Mouse (Mus musculus) hindbrain, embryonic 11.5 days (tissue): ENCODE results near the gene Simc1. TPM values are rescaled to one million over a fixed set of nuclear protein-coding genes. Genes with fewer than 3 reads are reported as not detected.

Experiments used
- ATAC-seq: fragments of 200-750 bp; cut with Nextera tagmentation; 2 replicates; pipeline ENCODE4 v1.8.0; 2017; ENCODE audit warnings: mild to moderate bottlenecking, moderate TSS enrichment, moderate library complexity; ENCODE audit not compliant: low FRiP score
- DNase-seq: peaks from one replicate; pipeline ENCODE4 v3.0.0-alpha.2; 2015; ENCODE audit warnings: low spot score
- H3K27ac ChIP-seq: fragments of 300-500 bp; sonication (generic); 2 replicates; pipeline ENCODE4 v1.5.1; 2014; ENCODE audit warnings: mild to moderate bottlenecking, low read depth, low read length
- H3K27me3 ChIP-seq: fragments of 300-500 bp; sonication (generic); 2 replicates; pipeline ENCODE4 v1.6.1; 2014; ENCODE audit warnings: mild to moderate bottlenecking, low read length, moderate library complexity, mixed read lengths; ENCODE audit not compliant: control insufficient read depth, insufficient read depth
- H3K36me3 ChIP-seq: fragments of 300-500 bp; sonication (generic); 2 replicates; pipeline ENCODE4 v1.6.1; 2014; ENCODE audit warnings: mild to moderate bottlenecking, low read length, moderate library complexity, mixed read lengths; ENCODE audit not compliant: control insufficient read depth, insufficient read depth
- H3K4me1 ChIP-seq: fragments of 300-500 bp; sonication (generic); replicated peaks from 2 replicates; pipeline ENCODE4 v1.6.1; 2014; ENCODE audit warnings: low read length, mixed read lengths; ENCODE audit not compliant: control insufficient read depth, insufficient read depth
- H3K4me2 ChIP-seq: fragments of 300-500 bp; sonication (generic); replicated peaks from 2 replicates; pipeline ENCODE4 v1.6.1; 2014; ENCODE audit warnings: mild to moderate bottlenecking, low read depth, low read length
- H3K4me3 ChIP-seq: fragments of 300-500 bp; sonication (generic); 2 replicates; pipeline ENCODE4 v1.5.1; 2014; ENCODE audit warnings: low read depth, low read length
- H3K9ac ChIP-seq: fragments of 300-500 bp; sonication (generic); 2 replicates; pipeline ENCODE4 v1.6.1; 2014; ENCODE audit warnings: low read depth, low read length
- H3K9me3 ChIP-seq: fragments of 300-500 bp; sonication (generic); 2 replicates; pipeline ENCODE4 v1.6.1; 2016; ENCODE audit warnings: low read length; ENCODE audit not compliant: control insufficient read depth
- WGBS: fragments of 180-500 bp; shearing (Covaris S2); extraction: QIAGEN DNeasy Blood & Tissue Kit; methylation state at CpG from one replicate; pipeline ENCODE4 v1.1.7; 2014; 5-methylcytosine and 5-hydroxymethylcytosine counted together
- polyA plus RNA-seq: library from polyadenylated mRNA; unstranded; fragments of >200 nt; fragmentation: Nextera tagmentation; extraction: Ambion mirVana; gene quantifications from 2 replicates; pipeline ENCODE4 v1.2.1, GENCODE M21; 2014

Simc1 gene
- polyA plus RNA-seq, 1 experiment from 2014 or later = 19.7 TPM

DNA sequence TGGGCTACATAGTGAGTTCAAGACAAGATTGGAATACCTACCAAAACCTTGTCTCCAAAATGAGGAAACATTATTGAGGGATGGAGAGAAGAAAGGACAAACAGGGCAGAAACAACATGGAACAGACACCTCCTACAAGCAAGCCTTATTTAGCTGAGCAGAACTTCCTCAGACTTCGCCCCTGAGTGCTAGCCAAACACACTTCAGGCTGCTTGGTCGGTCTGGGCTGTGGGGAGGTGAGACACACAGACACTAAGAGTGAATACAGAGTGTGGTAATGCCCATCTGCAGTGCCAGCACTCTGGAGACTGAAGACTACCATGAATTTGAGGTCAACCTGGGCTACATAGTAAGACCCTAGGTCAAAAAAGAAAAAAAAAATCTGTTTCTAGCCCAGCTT, 56.1 kb downstream of the Simc1 start:
- peaks cover 4% of the 10 kb centered on the region; the same call in 1 of the 2 replicates for H3K36me3 ChIP-seq
- no peak overlapping the region for H3K4me3 ChIP-seq
- H3K27ac ChIP-seq = no peak overlapping the region
- no peak for ATAC-seq
- H3K4me2 ChIP-seq = no peak overlapping the region
- H3K9me3 ChIP-seq = no peaks in the 10 kb centered on the region
- WGBS = 98% methylated on average over 2 of the region's 2 CpGs
- H3K4me1 ChIP-seq = no peaks in the 10 kb centered on the region
- DNase-seq = no peak
- H3K9ac ChIP-seq = no peak overlapping the region
- no peaks in the 10 kb centered on the region for H3K27me3 ChIP-seq

DNA sequence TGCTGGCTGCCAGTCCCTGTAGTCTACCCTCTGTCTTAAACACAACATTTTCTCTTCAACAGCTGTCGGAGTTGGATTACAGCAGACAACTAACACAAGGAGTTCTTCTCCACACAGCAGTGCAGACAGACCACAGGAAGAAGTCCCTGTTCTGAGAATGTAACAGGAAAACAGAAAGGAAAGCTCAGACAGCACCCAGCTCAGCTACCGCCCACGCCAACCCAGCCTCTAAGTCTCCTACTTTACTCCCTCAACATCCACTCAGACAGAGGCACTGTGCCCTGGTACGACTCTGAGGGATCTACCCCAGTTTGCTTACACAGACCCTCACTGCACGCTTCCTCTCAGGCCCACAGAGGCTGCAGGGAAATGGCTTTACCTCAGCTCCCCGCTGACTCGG, 57.0 kb downstream of the Simc1 start:
- Histone ChIP-seq H3K27ac (no peak overlapping the region), H3K27me3 (no peaks in the 10 kb centered on the region), H3K9me3 (no peaks in the 10 kb centered on the region), H3K36me3 (peaks cover 4% of the 10 kb centered on the region; the same call in 1 of the 2 replicates), H3K9ac (no peak overlapping the region), H3K4me3 (no peak overlapping the region), H3K4me2 (no peak overlapping the region), H3K4me1 (no peaks in the 10 kb centered on the region)
- DNase-seq (no peak), ATAC-seq (no peak)
- 95% methylated on average over 7 of the region's 7 CpGs for WGBS

DNA sequence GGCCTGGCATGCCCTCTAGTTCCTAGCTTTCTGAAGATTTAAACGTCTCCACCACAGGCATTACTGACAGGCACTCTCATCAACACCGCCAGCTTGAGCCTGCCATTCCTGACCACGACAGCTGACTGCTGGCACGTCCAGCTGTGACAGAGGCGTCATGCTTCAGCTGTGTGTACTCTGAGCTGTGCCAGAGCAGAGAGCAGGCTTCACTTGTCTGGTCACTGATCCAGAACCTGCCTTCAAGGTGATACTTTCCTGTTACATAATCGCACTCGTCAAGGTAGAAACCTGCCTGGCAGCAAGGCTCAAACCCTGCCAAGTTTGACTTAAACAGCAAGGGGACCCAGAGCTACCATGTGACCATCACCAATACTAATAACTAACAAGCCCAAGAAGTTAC, 59.0 kb downstream of the Simc1 start:
- Histone ChIP-seq H3K9ac (no peak overlapping the region), H3K36me3 (peaks cover 4% of the 10 kb centered on the region; the same call in 1 of the 2 replicates), H3K4me2 (no peak overlapping the region), H3K27ac (no peak overlapping the region), H3K9me3 (no peaks in the 10 kb centered on the region), H3K4me1 (no peaks in the 10 kb centered on the region), H3K4me3 (no peak overlapping the region), H3K27me3 (no peaks in the 10 kb centered on the region)
- no peak for ATAC-seq
- DNase-seq = no peak
- WGBS = 85% methylated on average over 7 of the region's 7 CpGs

DNA sequence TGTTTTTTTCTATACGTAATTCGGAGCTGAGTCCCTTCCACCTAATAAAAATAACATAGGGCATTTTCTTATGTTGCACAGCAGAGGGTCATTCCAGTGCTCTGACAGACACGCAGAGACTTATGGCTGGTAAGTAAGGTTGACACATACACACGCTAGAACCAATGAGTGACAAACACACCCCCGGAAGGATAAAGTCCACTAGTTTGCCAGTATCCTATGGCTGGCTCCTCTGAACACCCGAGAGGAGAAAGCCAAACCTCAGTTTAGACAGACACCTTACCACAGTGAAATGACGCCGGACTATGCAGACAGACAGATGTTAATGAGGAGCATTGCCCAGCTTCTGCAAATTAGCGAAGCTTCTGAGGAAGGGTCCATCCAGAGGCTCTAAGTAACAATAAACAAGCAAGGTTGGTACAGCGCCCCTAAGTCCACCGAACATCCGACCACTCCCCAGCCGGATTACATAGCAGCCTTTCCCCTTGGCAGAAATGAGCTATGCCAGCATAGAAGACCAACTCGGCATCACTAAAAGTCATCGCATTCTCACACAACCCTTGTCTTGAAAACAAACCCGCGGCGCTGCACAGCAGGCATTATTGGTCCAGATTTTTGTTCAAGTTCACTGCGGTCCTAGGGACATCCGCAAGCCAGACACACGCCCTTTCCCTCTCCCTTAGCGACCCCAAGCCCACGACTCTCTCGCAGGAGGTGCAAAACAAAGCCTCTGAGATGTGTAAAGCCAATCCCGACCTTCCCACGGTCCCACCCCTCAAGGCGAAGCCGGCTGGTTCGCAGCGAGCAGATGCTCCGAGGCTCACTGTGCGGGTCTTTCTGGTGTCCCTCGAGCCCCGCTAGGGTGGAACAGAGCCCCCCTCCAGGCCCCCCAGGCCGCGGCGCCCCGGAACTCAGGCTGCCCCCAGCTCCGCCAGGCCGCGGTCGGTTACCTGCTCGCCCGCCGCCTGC, 60.9 kb downstream of the Simc1 start:
- Histone ChIP-seq H3K36me3 (peaks cover 3% of the 10 kb centered on the region; the same call in 1 of the 2 replicates), H3K9ac (peak overlapping the region; percentile 99), H3K27me3 (no peaks in the 10 kb centered on the region), H3K27ac (peak overlapping the region; percentile 74), H3K4me2 (peak overlapping the region; percentile 51), H3K4me3 (peak overlapping the region; percentile 99), H3K4me1 (no peaks in the 10 kb centered on the region), H3K9me3 (no peaks in the 10 kb centered on the region)
- ATAC-seq (peak; percentile 77), DNase-seq (peak; percentile 59)
- 13% methylated on average over 43 of the region's 45 CpGs for WGBS

DNA sequence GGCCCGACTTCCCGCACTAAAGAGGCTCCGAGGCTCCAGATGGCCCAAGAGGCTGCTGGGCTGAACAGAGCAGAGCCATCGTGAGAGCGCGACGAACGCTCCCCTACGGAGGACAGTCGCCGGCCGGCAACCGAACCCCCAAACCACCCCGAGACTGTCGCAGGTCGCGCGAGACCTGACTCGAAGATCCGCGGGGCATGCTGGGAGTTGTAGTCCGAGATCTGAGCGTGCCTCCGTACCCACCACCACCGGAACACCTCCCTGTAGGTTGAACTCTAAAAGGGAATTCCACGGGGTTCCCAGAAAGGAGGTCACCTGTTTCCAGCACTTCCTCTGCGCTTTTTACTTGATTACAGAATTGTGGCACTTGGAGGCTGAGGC, 61.6 kb downstream of the Simc1 start, which contains the start of gene 4833439L19Rik:
Gene 4833439L19Rik, minus strand, starts transcription at position 235 of the 381 bp plus-strand sequence.
- DNase-seq (peak; percentile 99), ATAC-seq (peak; percentile 91)
- H3K27me3 ChIP-seq = no peaks in the 10 kb centered on the region
- H3K9me3 ChIP-seq = no peaks in the 10 kb centered on the region
- peak within 1 kb of the TSS; percentile 74 for H3K27ac ChIP-seq
- peak within 1 kb of the TSS; percentile 51 for H3K4me2 ChIP-seq
- H3K9ac ChIP-seq = peak within 1 kb of the TSS; percentile 99
- no peaks in the 10 kb centered on the region for H3K4me1 ChIP-seq
- H3K36me3 ChIP-seq = no peaks in the 10 kb centered on the region
- 0% methylated on average over 24 of the region's 27 CpGs for WGBS
- H3K4me3 ChIP-seq = peak within 1 kb of the TSS; percentile 99

DNA sequence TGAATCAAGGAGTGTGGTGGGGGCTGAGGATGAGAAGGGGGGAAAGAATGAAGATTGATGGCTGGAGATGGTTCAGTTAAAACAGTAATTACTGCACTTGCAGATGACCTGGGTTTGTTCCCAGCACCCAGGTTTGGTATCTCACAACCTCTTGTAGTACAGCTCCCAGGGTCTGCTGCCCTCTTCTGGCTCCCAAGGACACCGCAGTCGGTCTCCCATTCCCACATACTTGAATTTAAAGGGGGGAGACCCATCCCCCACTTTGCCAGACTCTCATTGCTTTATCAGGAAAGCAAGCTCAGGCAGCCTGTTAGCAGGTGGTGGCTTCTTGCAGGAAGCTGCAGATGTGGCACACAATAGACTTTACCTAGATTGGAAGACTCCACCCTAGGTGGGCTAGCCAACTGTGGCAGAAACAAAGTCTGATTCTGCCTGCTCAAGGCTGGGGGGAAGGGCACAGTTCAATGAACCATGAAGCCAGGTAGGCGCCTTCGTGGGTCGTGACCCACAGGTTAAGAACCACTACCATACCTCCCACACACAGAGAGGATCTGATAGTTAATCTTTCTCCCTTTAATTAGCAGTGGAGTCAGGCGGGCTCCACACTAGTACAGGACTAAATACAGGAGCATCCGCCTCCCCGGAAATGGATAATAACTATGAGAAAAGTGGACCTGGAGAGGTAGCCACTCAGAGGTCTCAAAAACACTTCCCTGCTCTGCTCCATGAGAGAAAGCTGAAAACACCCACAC, 62.2 kb downstream of the Simc1 start:
- Histone ChIP-seq H3K4me1 (no peaks in the 10 kb centered on the region), H3K4me3 (peak overlapping the region; percentile 99), H3K36me3 (no peaks in the 10 kb centered on the region), H3K27me3 (no peaks in the 10 kb centered on the region), H3K9me3 (no peaks in the 10 kb centered on the region), H3K27ac (no peak overlapping the region), H3K4me2 (peak overlapping the region; percentile 51), H3K9ac (0 out of 2 replicates have a peak overlapping the region, but pooled peaks have one; percentile 38)
- ATAC-seq (peak; percentile 64), DNase-seq (peak; percentile 65)
- 47% methylated on average over 8 of the region's 8 CpGs for WGBS

DNA sequence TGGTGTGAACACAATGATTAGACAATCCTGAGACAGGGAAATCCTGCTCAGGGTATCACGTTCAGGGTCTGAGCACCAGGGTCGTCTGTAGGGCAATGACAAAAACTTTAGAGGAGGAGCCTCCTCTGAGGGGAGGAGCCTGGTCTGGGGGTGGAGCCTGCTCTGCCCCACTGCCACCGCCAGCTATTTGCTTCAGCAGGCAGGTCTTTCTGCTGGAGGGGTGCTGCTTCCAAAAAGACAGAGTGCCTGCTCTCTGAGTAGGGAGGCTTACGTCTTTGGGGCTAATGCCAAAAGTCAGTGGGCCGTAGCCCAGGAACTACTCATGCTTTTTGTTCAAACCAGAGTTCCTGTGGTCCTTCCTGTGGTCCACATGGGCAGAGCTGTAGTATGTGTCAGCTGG, 64.8 kb downstream of the Simc1 start:
- Histone ChIP-seq H3K27me3 (no peaks in the 10 kb centered on the region), H3K36me3 (no peaks in the 10 kb centered on the region), H3K4me3 (no peak overlapping the region), H3K9ac (no peak overlapping the region), H3K4me1 (no peaks in the 10 kb centered on the region), H3K27ac (no peak overlapping the region), H3K4me2 (no peak overlapping the region), H3K9me3 (no peaks in the 10 kb centered on the region)
- WGBS = 44% methylated on average over 5 of the region's 5 CpGs
- no peak for DNase-seq
- no peak for ATAC-seq

DNA sequence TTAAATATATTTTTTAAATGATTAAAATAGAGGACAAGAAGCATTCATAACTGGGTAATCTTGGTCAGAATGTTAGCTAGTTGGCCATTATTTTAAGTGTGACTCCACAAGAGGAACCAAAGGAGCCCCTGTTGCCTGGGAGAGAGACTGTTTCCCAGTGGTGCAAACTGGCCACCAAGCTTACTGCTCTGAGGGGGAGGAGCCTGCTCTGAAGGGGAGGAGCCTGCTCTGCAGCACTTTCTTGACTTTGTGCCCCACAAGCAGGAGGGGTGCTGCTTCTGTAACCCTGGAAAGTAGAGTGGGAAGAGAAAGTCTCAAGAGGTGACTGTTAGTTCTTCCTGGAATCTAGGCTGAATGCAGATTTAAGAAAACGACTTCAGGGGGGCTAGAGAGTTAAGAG, 65.7 kb downstream of the Simc1 start:
- ATAC-seq (no peak), DNase-seq (no peak)
- H3K27me3 ChIP-seq = no peaks in the 10 kb centered on the region
- no peak overlapping the region for H3K4me2 ChIP-seq
- H3K9me3 ChIP-seq = no peaks in the 10 kb centered on the region
- WGBS = 59% methylated on average over 1 of the region's 1 CpGs
- H3K9ac ChIP-seq = no peak overlapping the region
- H3K27ac ChIP-seq = no peak overlapping the region
- H3K4me3 ChIP-seq = no peak overlapping the region
- H3K4me1 ChIP-seq = no peaks in the 10 kb centered on the region
- no peaks in the 10 kb centered on the region for H3K36me3 ChIP-seq
